Mouse (Mus musculus) CD8-positive naive resting alpha-beta T cell, adult 2 months (primary cell): ENCODE measurements around the gene Alx1.

Experiments
- DNase-seq, 2 experiments: peaks; one replicate each; pipeline ENCODE4 v3.0.0; 2022; ENCODE audit warnings: low read depth in 2 of 2, low spot score in 2 of 2

Alx1 gene

DNA sequence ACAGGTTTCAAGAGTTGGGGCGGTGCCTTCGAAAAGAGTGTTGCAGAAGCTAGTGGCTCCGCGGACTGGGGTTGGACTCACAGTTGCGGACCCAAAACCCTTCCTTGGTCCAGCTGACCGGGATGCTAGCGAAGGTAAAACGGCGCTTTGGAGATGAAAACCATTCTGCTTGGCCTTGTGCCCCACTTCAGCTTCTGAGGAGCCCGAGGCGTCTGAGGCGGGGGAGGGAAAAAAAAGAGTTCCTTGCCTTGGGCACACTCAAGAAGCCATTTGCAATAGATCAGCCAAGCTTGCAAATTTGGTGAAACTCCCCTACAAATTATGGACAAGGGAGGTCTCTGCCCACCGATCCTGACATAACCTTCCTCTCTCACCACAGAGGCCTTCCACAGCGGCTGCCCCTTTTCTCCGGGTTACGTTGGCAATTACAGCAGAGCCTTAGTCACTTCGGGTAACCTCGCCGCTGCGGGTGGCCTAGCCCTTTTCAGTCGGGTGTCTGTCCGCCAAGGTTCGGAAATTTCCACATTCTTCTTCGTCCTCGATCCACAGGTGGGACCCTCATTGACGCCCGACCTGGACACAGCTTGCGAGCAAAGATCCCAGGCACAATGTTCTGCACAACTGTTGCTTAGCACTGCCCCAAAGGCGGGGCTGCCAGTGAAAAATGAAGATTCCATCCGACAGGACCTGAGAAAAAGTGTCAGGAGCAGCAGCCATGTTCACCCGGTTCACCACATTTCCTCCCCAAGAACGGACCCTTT lies at the start of gene Alx1:
Gene Alx1 (minus strand): TSS at position 486 of the 761 bp plus-strand sequence.
- DNase-seq: no peak

DNA sequence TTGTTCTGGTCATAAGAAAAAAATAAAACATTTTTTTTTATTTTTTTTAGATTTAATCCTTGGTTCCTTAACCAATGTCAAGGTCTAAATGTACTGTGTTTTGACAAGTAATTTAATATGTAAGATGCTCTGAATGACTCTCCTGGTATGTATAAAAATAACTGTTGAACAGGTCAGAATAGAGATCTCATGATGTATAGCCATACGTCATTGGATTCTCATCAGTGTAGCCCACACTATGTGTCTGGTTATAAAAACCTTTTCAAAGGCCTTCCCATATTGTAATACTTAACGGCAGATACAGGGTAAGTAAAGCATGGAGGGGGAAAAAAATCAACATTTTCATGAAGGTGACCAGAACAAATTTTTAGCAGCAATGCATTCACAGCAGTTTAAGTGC lies 19.6 kb upstream of the Alx1 start:
- no peak for DNase-seq

DNA sequence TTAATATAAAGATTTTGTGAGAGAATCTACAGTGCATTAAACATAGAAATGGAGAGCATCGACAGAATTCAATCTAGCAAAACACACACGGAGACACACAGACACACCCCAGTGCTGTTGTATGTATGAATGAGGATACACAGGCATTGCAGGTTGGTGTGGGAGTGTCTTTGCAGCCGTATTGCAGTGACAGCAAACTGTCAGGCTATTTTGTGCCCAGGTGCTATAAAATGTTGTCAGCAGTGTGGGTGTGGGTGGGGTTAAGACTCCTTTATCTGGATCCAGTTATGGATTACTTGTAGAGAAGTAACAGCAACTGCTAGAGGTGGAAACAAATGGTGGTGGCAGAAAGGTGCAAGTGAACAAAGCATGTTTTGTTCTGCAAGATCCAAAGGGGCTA lies 16.6 kb upstream of the Alx1 start:
- no peak for DNase-seq

DNA sequence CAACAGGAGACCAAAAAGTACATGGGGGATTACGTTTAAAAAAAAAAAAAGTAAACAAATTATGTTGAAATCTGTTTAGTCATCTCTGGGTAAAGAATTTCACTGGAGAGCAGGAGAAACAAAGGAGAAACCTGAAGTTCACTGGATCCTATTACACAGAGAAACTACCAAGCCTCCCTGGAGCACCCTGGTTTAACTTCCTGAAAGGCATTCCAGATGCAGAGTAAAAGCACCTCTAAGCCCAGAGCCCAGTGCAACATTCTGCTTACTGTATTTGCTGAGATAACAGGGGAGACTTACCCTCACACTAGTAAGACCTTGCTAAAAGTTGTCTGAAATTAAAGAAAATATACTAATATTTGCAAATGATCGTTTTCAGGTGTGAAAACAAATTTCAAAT lies 15.0 kb upstream of the Alx1 start:
- DNase-seq: no peak

GRCm38 (mm10) chr10:103035002-103035640 lies 5.1 kb upstream of the Alx1 start:
- DNase-seq: no peak

GRCm38 (mm10) chr10:103030931-103031330 lies 916 bp upstream of the Alx1 start:
- no peak for DNase-seq

DNA sequence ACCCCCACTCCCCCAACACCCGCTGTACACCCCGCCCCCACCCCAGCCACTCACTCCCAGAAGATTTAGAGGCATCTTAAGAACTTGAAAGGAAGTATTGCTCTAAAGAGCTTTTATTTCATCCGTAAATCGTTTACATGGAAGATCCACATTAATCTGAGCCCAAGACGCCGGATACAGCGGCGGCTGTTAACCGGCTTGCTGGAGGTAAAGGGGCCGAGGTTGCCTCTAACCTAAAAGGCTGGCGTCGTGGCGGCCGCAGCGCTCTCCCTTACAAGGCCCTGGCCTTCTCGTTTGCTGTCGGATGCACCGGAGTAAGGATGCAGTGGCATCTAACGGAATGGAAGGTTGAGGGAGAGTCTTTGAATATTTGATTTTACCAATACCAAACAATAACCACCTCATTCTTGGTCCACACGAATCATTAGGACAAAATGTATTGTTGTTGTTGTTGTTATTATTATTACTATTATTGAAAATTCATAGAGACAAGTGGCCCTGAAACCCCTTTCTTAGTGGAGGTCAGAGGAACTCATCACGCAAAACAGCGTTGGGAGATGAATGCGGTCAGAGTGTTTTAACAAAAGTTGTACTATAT lies 784 bp downstream of the Alx1 start:
- DNase-seq: no peak

GRCm38 (mm10) chr10:103028253-103029131 lies 1.5 kb downstream of the Alx1 start:
- DNase-seq: no peak

DNA sequence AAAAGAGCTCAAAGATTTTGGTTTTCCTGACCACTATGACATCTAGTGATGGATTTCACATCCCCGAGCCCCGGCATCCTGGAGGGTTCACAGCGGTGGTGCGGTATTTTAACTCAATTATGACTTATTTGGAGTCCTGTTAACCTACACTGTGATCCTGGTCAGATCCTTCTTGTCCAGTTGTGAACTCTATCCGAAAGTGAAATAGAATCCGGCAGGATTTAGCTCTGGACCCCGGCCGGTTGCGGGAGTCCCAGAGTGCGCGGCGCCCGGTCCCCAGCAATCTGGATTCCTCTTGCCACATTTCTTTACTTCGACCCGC lies 2.1 kb downstream of the Alx1 start:
- no peak for DNase-seq

DNA sequence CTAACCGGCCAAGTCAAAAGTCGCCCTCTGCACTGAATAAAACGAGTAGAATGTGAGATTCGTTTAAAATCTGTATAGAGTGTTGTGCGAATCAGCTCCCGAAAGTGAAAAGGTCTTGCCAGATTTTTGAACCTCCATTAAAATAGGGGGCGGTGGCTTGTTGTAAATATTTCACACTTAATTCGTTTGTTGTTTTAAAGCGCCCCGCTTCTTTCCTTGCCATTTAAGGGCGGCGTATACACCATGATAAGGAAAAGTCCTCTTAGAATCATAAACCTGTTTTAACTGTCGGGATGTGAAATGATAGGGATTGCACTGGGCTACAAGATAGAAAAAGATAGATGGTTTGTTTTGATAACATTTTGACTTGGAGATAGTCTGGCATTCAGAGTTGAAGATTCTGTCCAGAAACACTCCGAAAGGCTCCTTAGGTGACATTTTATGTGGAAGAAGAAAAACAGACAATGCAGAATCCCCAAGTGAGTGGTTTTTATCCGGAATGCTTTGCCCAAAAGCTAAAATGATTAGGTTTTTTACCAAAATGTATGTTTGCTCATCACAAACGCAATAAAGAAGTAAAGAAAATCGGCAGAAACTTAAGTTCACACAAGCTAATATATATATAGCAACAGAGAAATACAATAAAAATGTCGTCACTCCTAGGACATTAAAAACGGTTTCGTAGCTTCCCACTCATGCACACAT lies 2.6 kb downstream of the Alx1 start:
- DNase-seq: no peak

DNA sequence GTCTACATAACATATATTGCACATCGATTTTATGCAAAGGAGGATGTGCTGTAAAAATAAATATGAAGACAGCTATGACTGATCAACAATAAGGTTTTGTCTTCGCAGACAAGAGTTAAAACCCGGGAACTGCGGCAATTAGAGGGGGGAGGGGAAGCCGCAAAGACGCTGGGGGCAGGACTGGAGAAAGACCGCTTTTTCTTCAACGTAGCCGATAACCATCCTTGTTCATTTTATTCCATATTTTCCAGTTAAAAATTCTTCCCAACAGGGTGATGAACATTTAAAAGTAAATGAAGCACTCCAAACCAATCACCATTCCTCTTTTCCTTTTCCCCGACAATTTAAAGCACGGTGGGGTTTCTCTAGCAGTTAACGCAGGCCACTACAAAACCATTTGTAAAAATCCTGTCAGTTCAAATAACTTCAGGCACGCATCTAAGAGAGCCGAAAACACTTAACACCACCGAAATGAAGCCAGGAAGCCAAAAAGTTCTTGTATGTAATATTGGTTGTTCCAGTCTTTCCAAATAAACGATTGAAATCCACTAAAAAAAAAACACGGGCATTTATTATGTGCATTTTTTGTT lies 3.3 kb downstream of the Alx1 start:
- no peak for DNase-seq

DNA sequence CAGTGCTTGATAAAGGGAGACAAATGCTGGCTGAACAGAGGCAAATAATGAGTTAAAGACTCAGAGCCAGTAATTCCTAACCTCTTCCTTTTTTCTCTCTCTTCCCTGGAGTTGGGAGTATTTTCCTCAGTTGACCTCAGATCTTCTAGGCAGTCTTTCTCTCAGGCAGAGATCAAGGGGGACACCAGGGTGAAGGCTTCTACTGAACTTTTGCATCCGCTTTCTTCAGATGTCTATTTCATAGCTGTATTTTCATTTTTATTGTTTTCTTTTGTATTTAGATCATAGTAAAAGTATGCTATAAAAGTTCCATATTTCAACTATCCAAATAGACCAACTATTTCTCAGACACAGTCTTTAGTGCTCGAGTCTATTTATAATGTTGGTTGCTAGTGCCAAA lies 27.5 kb downstream of the Alx1 start:
- DNase-seq: no peak

DNA sequence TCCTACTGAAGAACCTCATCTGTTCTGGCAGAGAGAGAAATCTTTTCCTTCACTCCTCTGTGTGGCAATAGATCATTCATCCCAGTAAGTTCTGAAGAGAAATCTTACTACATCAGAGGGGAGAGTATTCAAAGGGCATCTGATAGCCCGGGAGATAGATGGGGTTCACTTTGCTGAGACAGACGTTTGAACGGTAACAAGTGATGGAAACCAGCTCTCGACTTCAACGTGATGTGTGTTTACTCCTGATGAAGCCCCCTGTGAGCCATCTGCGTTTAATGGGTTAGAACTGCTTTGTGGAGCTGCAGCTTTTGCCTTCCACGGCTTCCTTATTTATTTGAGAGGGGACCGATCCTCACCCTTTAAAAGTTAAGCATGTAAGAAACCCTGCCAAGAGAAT lies 29.1 kb downstream of the Alx1 start:
- no peak for DNase-seq

DNA sequence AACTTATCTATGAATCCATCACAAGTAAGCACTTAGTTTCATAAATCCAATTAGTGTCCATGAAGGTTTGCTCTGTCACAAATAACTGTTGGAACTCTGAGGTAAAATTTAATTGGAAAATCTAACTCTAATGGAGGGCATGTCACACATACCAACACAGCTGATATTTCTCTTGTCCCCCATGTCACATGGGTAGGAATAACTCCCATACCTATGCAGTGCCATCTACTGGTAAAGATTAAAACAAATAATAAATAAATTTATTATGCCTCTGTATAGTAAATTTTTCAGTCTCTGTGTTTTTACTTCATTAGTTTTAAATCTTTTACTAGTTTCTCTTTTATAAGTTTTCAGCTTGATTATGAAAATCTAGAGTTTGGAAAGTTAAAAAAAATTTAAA lies 30.4 kb downstream of the Alx1 start:
- DNase-seq: no peak

- no peak for DNase-seq
Observed at GRCm38 (mm10) chr10:102975106-102975505, 54.9 kb downstream of the Alx1 start.

- DNase-seq: no peak
Observed at GRCm38 (mm10) chr10:102959602-102960001, 70.4 kb downstream of the Alx1 start.
